Mouse (Mus musculus) neural tube, embryonic 14.5 days (tissue): ENCODE results near the gene Rfx2. TPM values are rescaled to one million over a fixed set of nuclear protein-coding genes. Genes with fewer than 3 reads are reported as not detected.

Source experiments
- ATAC-seq: fragments of 200-750 bp; cut with Nextera tagmentation; 2 replicates; pipeline ENCODE4 v1.8.0; 2017; ENCODE audit warnings: low read depth, mild to moderate bottlenecking, moderate TSS enrichment, moderate library complexity
- H3K27ac ChIP-seq: fragments of 300-500 bp; sonication (generic); 2 replicates; pipeline ENCODE4 v1.5.1; 2014; ENCODE audit warnings: low read depth, mild to moderate bottlenecking, control low read depth, low read length, moderate library complexity, mixed read lengths
- H3K27me3 ChIP-seq: fragments of 300-500 bp; sonication (generic); 2 replicates; pipeline ENCODE4 v1.6.1; 2014; ENCODE audit warnings: low read length; ENCODE audit not compliant: control insufficient read depth, insufficient read depth
- H3K36me3 ChIP-seq: fragments of 300-500 bp; sonication (generic); 2 replicates; pipeline ENCODE4 v1.6.1; 2014; ENCODE audit warnings: low read length, mixed read lengths; ENCODE audit not compliant: control insufficient read depth, insufficient read depth
- H3K4me1 ChIP-seq: fragments of 300-500 bp; sonication (generic); 2 replicates; pipeline ENCODE4 v1.6.1; 2014; ENCODE audit warnings: low read length; ENCODE audit not compliant: control insufficient read depth, insufficient read depth
- H3K4me2 ChIP-seq: fragments of 300-500 bp; sonication (generic); 2 replicates; pipeline ENCODE4 v1.6.1; 2014; ENCODE audit warnings: mild to moderate bottlenecking, low read depth, low read length, control low read depth
- H3K4me3 ChIP-seq: fragments of 300-500 bp; sonication (generic); 2 replicates; pipeline ENCODE4 v1.5.1; 2014; ENCODE audit warnings: low read depth, low read length, control low read depth, mixed read lengths
- H3K9ac ChIP-seq: fragments of 300-500 bp; sonication (generic); replicated peaks from 2 replicates; pipeline ENCODE4 v1.6.1; 2014; ENCODE audit warnings: low read depth, mild to moderate bottlenecking, control low read depth, low read length, mixed read lengths
- H3K9me3 ChIP-seq: fragments of 300-500 bp; sonication (generic); 2 replicates; pipeline ENCODE4 v1.6.1; 2016; ENCODE audit warnings: low read length; ENCODE audit not compliant: control insufficient read depth
- WGBS: fragments of 180-500 bp; shearing (Covaris S2); extraction: QIAGEN DNeasy Blood & Tissue Kit; methylation state at CpG from one replicate; pipeline ENCODE4 v1.1.7; 2014; 5-methylcytosine and 5-hydroxymethylcytosine counted together
- polyA plus RNA-seq: library from polyadenylated mRNA; unstranded; fragments of >200 nt; fragmentation: Nextera tagmentation; extraction: Ambion mirVana; gene quantifications from 2 replicates; pipeline ENCODE4 v1.2.1, GENCODE M21; 2014

Gene Rfx2
- polyA plus RNA-seq, 1 experiment from 2014 or later: 4.6 TPM

GRCm38 (mm10) chr17:56870287-56870953, 39.6 kb upstream of the Rfx2 start:
- Histone ChIP-seq H3K9ac (no peak overlapping the region), H3K4me1 (no peaks in the 10 kb centered on the region), H3K9me3 (no peaks in the 10 kb centered on the region), H3K36me3 (no peaks in the 10 kb centered on the region), H3K4me3 (no peak overlapping the region), H3K27me3 (no peaks in the 10 kb centered on the region), H3K4me2 (no peak overlapping the region), H3K27ac (no peak overlapping the region)
- 73% methylated on average over 15 of the region's 15 CpGs for WGBS
- no peak for ATAC-seq

- ATAC-seq: no peak
- Histone ChIP-seq H3K4me1 (no peaks in the 10 kb centered on the region), H3K9ac (no peak overlapping the region), H3K4me2 (no peak overlapping the region), H3K4me3 (no peak overlapping the region), H3K36me3 (no peaks in the 10 kb centered on the region), H3K27ac (no peak overlapping the region), H3K9me3 (no peaks in the 10 kb centered on the region), H3K27me3 (no peaks in the 10 kb centered on the region)
- 62% methylated on average over 9 of the region's 9 CpGs for WGBS
These were observed 38.7 kb upstream of the Rfx2 start for GRCm38 (mm10) chr17:56869481-56869977.

- Histone ChIP-seq H3K4me1 (no peaks in the 10 kb centered on the region), H3K9ac (no peak overlapping the region), H3K4me3 (no peak overlapping the region), H3K27ac (no peak overlapping the region), H3K4me2 (no peak overlapping the region), H3K27me3 (no peaks in the 10 kb centered on the region), H3K9me3 (no peaks in the 10 kb centered on the region), H3K36me3 (no peaks in the 10 kb centered on the region)
- WGBS: 78% methylated on average over 7 of the region's 7 CpGs
- ATAC-seq: no peak
These were observed 35.3 kb upstream of the Rfx2 start for GRCm38 (mm10) chr17:56866071-56866470.

- Histone ChIP-seq H3K36me3 (no peaks in the 10 kb centered on the region), H3K9ac (no peak overlapping the region), H3K27me3 (no peaks in the 10 kb centered on the region), H3K4me1 (no peaks in the 10 kb centered on the region), H3K4me2 (no peak overlapping the region), H3K27ac (no peak overlapping the region), H3K4me3 (no peak overlapping the region), H3K9me3 (no peaks in the 10 kb centered on the region)
- WGBS: 71% methylated on average over 3 of the region's 3 CpGs
- ATAC-seq: no peak
These were observed 30.4 kb upstream of the Rfx2 start for GRCm38 (mm10) chr17:56861197-56861596.

- H3K27me3 ChIP-seq: no peaks in the 10 kb centered on the region
- H3K9ac ChIP-seq: no peak overlapping the region
- no peak for ATAC-seq
- no peak overlapping the region for H3K4me3 ChIP-seq
- no peaks in the 10 kb centered on the region for H3K9me3 ChIP-seq
- 56% methylated on average over 7 of the region's 7 CpGs for WGBS
- no peak overlapping the region for H3K27ac ChIP-seq
- H3K4me2 ChIP-seq: no peak overlapping the region
- no peaks in the 10 kb centered on the region for H3K4me1 ChIP-seq
- H3K36me3 ChIP-seq: no peaks in the 10 kb centered on the region
These were observed 28.1 kb upstream of the Rfx2 start for GRCm38 (mm10) chr17:56858922-56859321.

GRCm38 (mm10) chr17:56858216-56858615, 27.4 kb upstream of the Rfx2 start:
- H3K9ac ChIP-seq: no peak overlapping the region
- H3K4me2 ChIP-seq: no peak overlapping the region
- ATAC-seq: no peak; the same call in 1 of the 2 replicates
- 56% methylated on average over 4 of the region's 4 CpGs for WGBS
- H3K4me3 ChIP-seq: no peak overlapping the region
- no peaks in the 10 kb centered on the region for H3K36me3 ChIP-seq
- H3K4me1 ChIP-seq: no peaks in the 10 kb centered on the region
- no peaks in the 10 kb centered on the region for H3K9me3 ChIP-seq
- H3K27me3 ChIP-seq: no peaks in the 10 kb centered on the region
- no peak overlapping the region for H3K27ac ChIP-seq

GRCm38 (mm10) chr17:56855421-56855820, 24.6 kb upstream of the Rfx2 start:
- no peak overlapping the region for H3K9ac ChIP-seq
- no peaks in the 10 kb centered on the region for H3K27me3 ChIP-seq
- H3K36me3 ChIP-seq: no peaks in the 10 kb centered on the region
- no peak overlapping the region for H3K4me3 ChIP-seq
- H3K9me3 ChIP-seq: no peaks in the 10 kb centered on the region
- no peak overlapping the region for H3K4me2 ChIP-seq
- H3K27ac ChIP-seq: no peak overlapping the region
- 79% methylated on average over 3 of the region's 3 CpGs for WGBS
- ATAC-seq: no peak
- H3K4me1 ChIP-seq: no peaks in the 10 kb centered on the region

GRCm38 (mm10) chr17:56851167-56851566, 20.4 kb upstream of the Rfx2 start:
- H3K4me3 ChIP-seq: no peak overlapping the region
- H3K9me3 ChIP-seq: no peaks in the 10 kb centered on the region
- ATAC-seq: no peak
- no peaks in the 10 kb centered on the region for H3K4me1 ChIP-seq
- no peaks in the 10 kb centered on the region for H3K36me3 ChIP-seq
- no peaks in the 10 kb centered on the region for H3K27me3 ChIP-seq
- WGBS: 80% methylated on average over 3 of the region's 3 CpGs
- H3K27ac ChIP-seq: no peak overlapping the region
- H3K4me2 ChIP-seq: no peak overlapping the region
- H3K9ac ChIP-seq: no peak overlapping the region

- ATAC-seq: no peak
- WGBS: 81% methylated on average over 13 of the region's 13 CpGs
- Histone ChIP-seq H3K27ac (no peak overlapping the region), H3K4me1 (no peaks in the 10 kb centered on the region), H3K4me2 (no peak overlapping the region), H3K9me3 (no peaks in the 10 kb centered on the region), H3K4me3 (no peak overlapping the region), H3K36me3 (no peaks in the 10 kb centered on the region), H3K27me3 (no peaks in the 10 kb centered on the region), H3K9ac (no peak overlapping the region)
These were observed 18.9 kb upstream of the Rfx2 start for GRCm38 (mm10) chr17:56849710-56850109.
